Mouse (Mus musculus): ENCODE data around the gene Pnpla8.
A peak's percentile ranks its signal among the peaks of the same experiment; 100 is the strongest.
"Not testable (repeated sequence)": the region's sequence is repeated elsewhere in the genome, so short reads cannot be mapped to it uniquely, and the experiment has no call there.

The Pnpla8 gene

DNA sequence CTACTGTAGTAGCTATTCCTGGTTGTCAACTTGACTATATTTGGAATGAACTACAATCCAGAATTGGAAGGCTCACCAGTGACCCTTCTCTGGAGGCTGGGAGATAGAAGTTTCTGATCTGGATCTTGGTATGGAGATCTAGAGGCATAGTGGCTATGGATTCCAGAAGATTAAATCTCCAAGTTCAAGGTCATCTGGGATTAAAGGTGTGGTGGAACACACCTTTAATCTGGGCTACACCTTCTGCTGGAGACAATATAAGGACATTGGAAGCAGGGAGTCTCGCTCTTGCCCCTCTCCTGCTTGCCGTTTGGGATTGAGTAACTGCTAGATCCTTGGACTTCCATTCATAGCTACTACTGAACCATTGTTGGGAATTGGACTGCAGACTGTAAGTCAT is at the start of gene Pnpla8:
Gene Pnpla8 (plus strand): TSS at position 301 of the 400 bp plus-strand sequence.
- not testable (repeated sequence) for DNase-seq (ENCODE audit: low spot score)

GRCm38 (mm10) chr12:44176331-44177037 is 44.7 kb upstream of the Pnpla8 start:
- no peak for DNase-seq (ENCODE audit: low spot score)

DNA sequence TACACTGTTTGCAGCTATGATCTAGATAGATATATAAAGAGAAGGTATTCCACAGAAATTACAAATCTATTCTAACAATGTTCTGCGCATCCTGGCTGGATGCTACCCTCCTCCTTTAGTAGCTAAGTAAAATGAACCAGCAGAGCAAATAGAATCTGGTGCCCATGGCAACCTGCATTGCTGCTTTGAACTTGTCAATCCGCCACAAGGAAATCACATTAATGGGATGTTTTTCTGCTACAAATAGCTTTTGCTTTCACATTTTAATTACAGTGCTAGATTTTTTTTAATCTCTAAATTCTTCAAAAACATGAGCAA is 44.2 kb upstream of the Pnpla8 start:
- no peak for DNase-seq (ENCODE audit: low spot score)

DNA sequence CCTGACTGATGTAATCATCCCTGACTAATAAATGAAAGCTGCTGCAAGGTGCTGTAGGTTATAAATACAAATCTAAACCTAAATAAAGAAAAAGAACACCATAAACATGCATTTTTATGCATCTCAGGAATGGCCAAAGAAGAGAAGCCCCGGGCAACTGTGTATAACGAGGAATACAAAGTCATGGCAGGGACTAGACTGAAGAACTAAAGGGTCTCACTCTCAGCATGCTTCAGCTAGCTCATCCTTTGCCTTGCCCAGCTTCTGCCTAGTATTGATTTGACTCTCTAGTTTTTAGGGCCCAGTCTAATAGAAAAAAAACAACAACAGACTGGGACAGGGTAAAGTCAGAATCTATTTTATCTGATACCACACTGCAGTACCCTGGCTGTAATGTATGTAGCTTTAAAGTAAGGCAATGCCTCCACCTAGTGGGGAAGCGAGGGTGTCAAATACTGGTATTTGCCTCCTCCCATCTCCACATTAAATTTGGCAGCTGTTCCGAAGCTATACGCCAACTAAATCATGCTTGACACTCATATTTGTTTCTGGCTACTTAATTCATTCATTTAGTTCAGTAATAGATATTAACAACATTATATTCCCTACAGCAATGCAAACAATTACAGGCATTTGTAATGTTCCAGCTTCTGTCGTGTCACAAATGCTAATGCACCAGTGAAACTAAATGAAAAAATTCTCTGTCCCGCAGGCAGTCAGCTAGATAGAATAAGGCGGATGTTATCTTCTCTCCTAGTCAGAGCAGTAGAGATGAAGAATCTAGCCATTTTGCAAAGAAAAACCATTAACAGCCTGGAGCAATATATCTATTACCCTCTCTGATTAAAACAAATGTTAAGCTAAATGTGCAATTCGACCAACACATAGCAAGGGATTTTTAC is 39.8 kb upstream of the Pnpla8 start:
- DNase-seq (ENCODE audit: low spot score), result no peak

GRCm38 (mm10) chr12:44197873-44198525 is 23.2 kb upstream of the Pnpla8 start:
- DNase-seq (ENCODE audit: low spot score), result no peak

- DNase-seq (ENCODE audit: low spot score), result peak; percentile 39
These were observed 11.9 kb upstream of the Pnpla8 start for GRCm38 (mm10) chr12:44209141-44209823.

GRCm38 (mm10) chr12:44209824-44210752 is 11.1 kb upstream of the Pnpla8 start, which contains the start of gene Dnajb9:
Gene Dnajb9, minus strand, starts transcription at chr12:44210326.
- peak; percentile 99 for DNase-seq (ENCODE audit: low spot score)

DNA sequence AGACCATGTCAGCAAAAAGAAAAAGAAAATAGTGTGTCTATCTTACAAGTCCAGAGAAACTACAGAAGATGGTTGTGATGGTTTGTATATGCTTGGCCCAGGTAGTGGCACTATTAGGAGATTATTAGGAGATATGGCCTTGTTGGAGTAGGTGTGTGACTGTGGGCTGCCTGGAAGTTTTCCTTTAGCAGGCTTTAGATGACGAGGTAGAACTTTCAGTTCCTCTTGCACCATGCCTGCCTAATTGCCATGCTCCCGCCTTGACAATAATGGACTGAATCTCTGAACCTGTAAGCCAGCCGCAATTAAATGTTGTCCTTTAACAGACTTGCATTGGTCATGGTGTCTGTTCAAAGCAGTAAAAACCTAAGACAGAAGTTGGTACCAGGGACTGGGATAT is 9.6 kb upstream of the Pnpla8 start:
- no peak for DNase-seq (ENCODE audit: low spot score)

GRCm38 (mm10) chr12:44221651-44222356 is 634 bp downstream of the Pnpla8 start:
- DNase-seq (ENCODE audit: low spot score), result peak; percentile 9

GRCm38 (mm10) chr12:44223044-44223443 is 1.9 kb downstream of the Pnpla8 start:
- no peak for DNase-seq (ENCODE audit: low spot score)

DNA sequence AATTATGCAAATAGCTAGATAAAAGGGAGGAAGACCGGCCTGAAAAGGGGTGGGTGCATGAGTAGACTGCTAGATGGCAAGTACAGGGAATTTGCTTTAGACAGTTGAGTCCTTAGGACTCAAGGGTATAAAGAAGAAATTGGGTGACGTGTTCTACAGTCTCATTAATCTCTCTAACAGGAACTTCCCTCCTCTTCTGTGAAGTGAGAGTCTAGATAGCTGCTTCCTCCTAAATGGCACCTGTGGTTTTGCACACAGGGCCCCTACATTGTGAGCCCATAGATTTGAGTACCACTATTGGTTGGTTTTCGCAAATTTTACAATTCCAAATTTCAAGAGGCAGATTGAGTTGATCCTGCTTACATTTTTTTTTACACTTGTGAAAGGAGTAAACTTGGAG is 3.5 kb downstream of the Pnpla8 start:
- no peak for DNase-seq (ENCODE audit: low spot score)

DNA sequence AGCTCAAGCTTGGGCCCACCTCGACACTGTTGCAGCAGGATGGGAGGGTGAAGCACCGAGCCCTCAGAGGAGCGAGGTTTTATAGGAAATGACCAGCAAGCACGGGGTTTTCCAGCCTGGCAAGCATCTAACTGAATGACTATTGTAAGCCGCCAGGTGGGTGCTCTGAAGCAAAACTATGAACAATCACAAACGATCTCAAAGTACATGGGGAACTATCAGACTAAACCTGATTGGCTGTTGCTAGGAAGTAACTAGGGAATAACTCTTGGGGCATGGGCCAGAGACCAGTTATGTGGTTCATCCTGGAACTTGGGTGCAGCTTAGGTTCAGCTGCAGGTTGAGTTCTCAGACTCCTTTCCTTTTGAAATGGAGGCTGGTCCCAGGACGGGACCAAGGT is 19.9 kb downstream of the Pnpla8 start:
- DNase-seq (ENCODE audit: low spot score), result no peak

DNA sequence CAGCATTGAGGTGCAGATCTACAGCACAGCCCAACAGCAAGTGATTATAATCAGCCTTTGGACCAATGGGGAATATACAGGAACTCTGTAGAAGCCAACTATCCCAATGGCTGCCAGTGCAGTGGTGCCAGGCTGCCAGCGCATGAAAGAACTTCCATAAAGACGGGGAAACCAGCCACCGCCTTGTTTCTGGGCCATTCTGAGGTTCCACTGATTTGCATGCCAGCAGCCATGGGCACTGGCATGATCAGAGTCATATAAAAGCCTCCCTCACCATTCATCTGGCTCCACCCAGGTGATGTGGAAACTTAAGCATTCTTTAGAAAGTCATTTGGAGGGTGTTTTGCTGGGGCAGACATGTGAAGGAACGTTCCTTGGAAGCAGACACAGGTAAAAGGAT is 21.2 kb downstream of the Pnpla8 start:
- DNase-seq (ENCODE audit: low spot score), result no peak

GRCm38 (mm10) chr12:44245739-44246138 is 24.6 kb downstream of the Pnpla8 start:
- DNase-seq (ENCODE audit: low spot score), result no peak

DNA sequence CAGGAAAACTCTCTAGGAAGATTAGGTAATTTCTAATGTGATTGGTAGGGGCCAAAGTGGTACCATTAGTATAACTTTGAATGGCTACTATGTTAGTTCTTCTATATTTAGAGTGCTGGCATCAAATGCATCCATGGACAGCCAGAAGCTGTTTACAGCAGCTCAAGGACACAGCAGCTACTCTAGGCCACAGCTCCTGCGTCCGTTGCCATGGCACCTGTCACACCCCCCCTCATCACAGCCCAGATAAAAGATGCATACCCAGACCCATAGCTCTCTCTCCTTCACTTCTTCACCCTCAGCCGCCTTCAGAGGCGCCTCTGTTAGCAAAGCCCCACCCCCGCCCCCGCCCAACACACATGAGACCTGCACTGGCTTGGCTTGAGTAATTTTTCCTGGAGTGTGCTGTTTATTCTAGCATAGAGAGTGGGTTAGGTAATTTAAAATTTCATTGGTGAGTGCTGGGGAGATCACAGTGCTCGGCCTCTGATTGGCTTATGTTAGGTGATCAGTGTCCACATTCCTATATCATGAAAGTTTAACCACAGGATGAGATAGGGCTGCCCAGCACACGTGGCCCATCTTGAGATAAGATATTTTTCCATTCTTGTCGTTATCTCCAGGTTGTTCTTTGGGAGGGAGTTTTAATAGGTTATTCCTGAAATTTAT is 27.3 kb downstream of the Pnpla8 start:
- DNase-seq (ENCODE audit: low spot score), result no peak

DNA sequence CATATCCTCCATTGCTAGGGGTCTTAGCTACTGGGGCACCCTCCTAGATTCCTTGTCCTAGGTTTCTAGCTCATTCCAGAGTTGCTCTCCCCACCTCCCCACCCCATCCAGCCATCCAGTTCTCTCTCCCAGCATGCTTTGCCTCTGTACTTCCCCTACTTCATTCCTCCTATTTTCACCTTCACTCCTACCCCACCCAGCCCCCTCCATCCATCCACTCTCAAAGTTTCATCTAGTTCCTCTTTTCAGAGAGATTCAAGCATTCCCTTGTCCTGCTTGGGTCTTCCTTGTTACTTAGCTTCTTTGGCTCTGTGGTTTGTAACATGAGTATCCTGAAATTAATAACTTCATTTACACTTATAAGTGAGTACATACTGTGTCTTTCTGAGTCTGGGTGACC is 41.4 kb downstream of the Pnpla8 start:
- DNase-seq (ENCODE audit: low spot score), result no peak

DNA sequence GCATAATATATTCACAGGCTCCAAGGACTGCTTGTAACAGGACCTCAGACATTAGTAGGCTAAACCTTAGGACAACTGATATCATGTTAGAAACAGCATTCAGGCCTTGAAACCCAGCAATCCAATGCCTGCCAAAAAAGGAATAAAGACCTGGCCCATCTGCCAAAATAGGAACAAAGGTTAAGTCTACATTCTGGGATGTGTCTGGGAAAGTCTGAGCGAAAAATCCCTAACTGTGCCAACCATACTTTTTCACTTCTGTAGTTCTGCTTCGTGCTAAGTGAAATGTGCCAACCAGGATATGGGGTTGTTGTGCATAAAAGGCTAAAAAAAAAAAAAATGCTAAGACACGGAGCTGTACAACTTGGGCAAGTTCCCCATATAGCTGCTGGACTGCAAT is 44.5 kb downstream of the Pnpla8 start:
- no peak for DNase-seq (ENCODE audit: low spot score)

- DNase-seq (ENCODE audit: low spot score), result no peak
These were observed 46.0 kb downstream of the Pnpla8 start for GRCm38 (mm10) chr12:44267196-44267595.

DNA sequence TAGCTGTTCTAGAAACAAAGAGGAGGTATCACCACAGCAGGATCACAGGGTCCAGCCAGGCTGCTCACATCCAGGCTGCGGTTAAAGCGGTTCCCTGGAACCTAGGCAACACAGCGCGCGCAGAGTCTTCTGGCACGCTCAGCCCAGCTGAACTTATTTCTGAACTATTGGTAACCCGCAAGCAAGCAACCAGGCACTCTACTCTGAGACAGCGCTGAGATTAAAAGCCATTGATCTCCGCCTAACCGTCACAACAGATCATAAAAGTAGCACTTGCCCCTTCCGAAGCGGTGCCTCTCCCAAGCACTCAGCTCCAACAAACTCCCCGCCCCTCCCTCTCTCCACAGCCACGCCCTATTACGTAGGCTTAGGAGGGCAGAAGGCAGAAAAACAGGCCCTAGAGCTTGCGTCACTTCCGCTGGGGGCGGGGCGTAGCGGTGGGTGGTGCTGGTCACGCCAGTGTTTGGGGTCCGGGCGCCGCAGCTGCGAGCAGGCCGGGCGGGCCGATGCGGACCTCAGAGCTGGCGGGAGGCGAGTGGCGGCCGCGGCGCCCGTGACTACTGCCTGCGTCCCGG is 47.6 kb downstream of the Pnpla8 start:
- peak; percentile 99 for DNase-seq (ENCODE audit: low spot score)
